Mouse (Mus musculus) liver, postnatal 0 days (tissue): ENCODE measurements at regions not wholly inside any gene's neighbourhood (a gene's known extent, or its start where the extent isn't known, plus 50 kb on each side); places are given as distances from the start of the nearest gene placed in this dataset.

Experiments
- ATAC-seq: fragments of 200-750 bp; cut with Nextera tagmentation; 2 replicates; pipeline ENCODE4 v1.8.0; 2017; ENCODE audit warnings: mild to moderate bottlenecking, moderate library complexity
- DNase-seq: peaks from one replicate; pipeline ENCODE4 v3.0.0-alpha.2; 2016
- H3K27ac ChIP-seq: fragments of 300-500 bp; sonication (generic); 2 replicates; pipeline ENCODE4 v1.5.1; 2014; ENCODE audit warnings: antibody characterized with exemption, moderate library complexity, mild to moderate bottlenecking, low read depth
- H3K27me3 ChIP-seq: fragments of 300-500 bp; sonication (generic); 2 replicates; pipeline ENCODE4 v1.6.1; 2014; ENCODE audit warnings: low read length, control low read depth, mixed read lengths; ENCODE audit not compliant: insufficient read depth
- H3K36me3 ChIP-seq: fragments of 300-500 bp; sonication (generic); replicated peaks from 2 replicates; pipeline ENCODE4 v1.6.1; 2014; ENCODE audit warnings: mild to moderate bottlenecking, control low read depth, low read length, moderate library complexity, mixed read lengths; ENCODE audit not compliant: insufficient read depth
- H3K4me1 ChIP-seq: fragments of 300-500 bp; sonication (generic); 2 replicates; pipeline ENCODE4 v1.6.1; 2014; ENCODE audit warnings: antibody characterized with exemption, mild to moderate bottlenecking, control low read depth; ENCODE audit not compliant: insufficient read depth
- H3K4me2 ChIP-seq: fragments of 300-500 bp; sonication (generic); 2 replicates; pipeline ENCODE4 v1.6.1; 2014; ENCODE audit warnings: low read depth, mild to moderate bottlenecking, low read length, moderate library complexity, mixed read lengths
- H3K4me3 ChIP-seq: fragments of 300-500 bp; sonication (generic); 2 replicates; pipeline ENCODE4 v1.5.1; 2014; ENCODE audit warnings: low read depth, low read length
- H3K9ac ChIP-seq: fragments of 300-500 bp; sonication (generic); replicated peaks from 2 replicates; pipeline ENCODE4 v1.6.1; 2014; ENCODE audit warnings: mild to moderate bottlenecking, moderate library complexity
- H3K9me3 ChIP-seq: fragments of 300-500 bp; sonication (generic); 2 replicates; pipeline ENCODE4 v1.6.1; 2016; ENCODE audit warnings: mild to moderate bottlenecking, control low read depth, low read length, mixed read lengths
- CTCF ChIP-seq: sonication (generic); IDR thresholded peaks from 2 replicates; pipeline ENCODE4 v1.5.1; 2016; ENCODE audit warnings: antibody characterized with exemption, low read depth
- EP300 ChIP-seq: IDR thresholded peaks from 2 replicates; pipeline ENCODE4 v1.6.1; 2016; ENCODE audit warnings: antibody characterized with exemption, low read depth, mild to moderate bottlenecking
- WGBS: fragments of 180-500 bp; shearing (Covaris S2); extraction: QIAGEN DNeasy Blood & Tissue Kit; methylation state at CpG from one replicate; pipeline ENCODE4 v1.1.7; 2014; ENCODE audit not compliant: insufficient replicate concordance; 5-methylcytosine and 5-hydroxymethylcytosine counted together

- TF ChIP-seq CTCF (no peak), EP300 (no peak)
- Histone ChIP-seq H3K36me3 (no peaks in the 10 kb centered on the region), H3K9ac (no peak overlapping the region), H3K27ac (no peak overlapping the region), H3K9me3 (no peaks in the 10 kb centered on the region), H3K27me3 (no peaks in the 10 kb centered on the region), H3K4me3 (no peak overlapping the region), H3K4me1 (no peaks in the 10 kb centered on the region), H3K4me2 (no peak overlapping the region)
- no peak for DNase-seq
- no peak for ATAC-seq
- 64% methylated on average over 4 of the region's 4 CpGs for WGBS
Observed at GRCm38 (mm10) chr4:81570736-81571135, 128.1 kb upstream of the Mpdz start.

DNA sequence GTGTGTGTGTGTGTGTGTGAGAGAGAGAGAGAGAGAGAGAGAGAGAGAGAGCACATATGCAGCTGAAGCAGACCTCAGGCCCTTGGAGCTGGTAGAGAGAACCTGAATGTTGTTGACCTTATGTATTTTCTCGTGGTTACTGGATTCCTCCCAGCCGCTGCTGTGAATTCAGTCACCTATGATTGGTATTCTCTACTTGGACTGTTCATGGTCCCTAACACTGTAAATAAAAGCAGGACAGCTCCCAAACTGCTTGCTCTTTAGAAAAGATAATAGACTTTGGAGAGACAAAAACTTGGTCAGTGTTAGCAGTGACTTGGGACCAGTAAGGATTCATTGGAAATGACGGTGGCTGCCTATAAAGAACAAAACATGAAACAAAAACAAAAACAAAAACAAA lies 126.9 kb upstream of the Mpdz start:
- ATAC-seq, result no peak
- TF ChIP-seq CTCF, result no peak
- TF ChIP-seq EP300, result no peak
- 78% methylated on average over 3 of the region's 3 CpGs for WGBS

DNA sequence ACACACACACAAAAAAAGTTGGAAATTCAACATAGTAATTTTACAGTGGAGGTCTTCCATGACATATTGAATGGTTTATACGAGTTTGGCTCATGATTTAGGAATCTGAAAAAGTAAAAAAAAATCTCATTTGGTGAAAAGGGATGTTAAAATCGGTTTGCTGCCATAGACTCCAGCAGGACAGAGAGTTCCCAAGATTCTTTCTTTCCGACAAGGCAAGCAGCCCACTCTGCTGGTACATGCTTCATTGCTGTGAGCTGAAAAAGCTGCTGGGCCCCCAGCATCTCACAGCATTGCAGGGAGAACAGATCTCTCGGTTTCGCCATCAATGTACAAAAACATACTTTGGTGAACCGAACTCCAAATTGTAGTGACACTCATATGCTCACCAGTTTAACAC lies 125.8 kb upstream of the Mpdz start:
- H3K27me3 ChIP-seq, result no peaks in the 10 kb centered on the region
- no peak overlapping the region for H3K4me3 ChIP-seq
- no peak overlapping the region for H3K27ac ChIP-seq
- no peak overlapping the region for H3K9ac ChIP-seq
- no peaks in the 10 kb centered on the region for H3K9me3 ChIP-seq
- no peak for TF ChIP-seq CTCF
- TF ChIP-seq EP300, result no peak
- ATAC-seq, result no peak
- no peak for DNase-seq
- no peak overlapping the region for H3K4me2 ChIP-seq
- H3K36me3 ChIP-seq, result no peaks in the 10 kb centered on the region
- WGBS, result 86% methylated on average over 6 of the region's 6 CpGs
- no peaks in the 10 kb centered on the region for H3K4me1 ChIP-seq

More for the DNA sequence above, 126.9 kb upstream of the Mpdz start:
- DNase-seq, result no peak
- no peak overlapping the region for H3K9ac ChIP-seq
- no peaks in the 10 kb centered on the region for H3K36me3 ChIP-seq
- no peaks in the 10 kb centered on the region for H3K4me1 ChIP-seq
- H3K9me3 ChIP-seq, result no peaks in the 10 kb centered on the region
- H3K27me3 ChIP-seq, result no peaks in the 10 kb centered on the region
- no peak overlapping the region for H3K27ac ChIP-seq
- H3K4me3 ChIP-seq, result no peak overlapping the region
- H3K4me2 ChIP-seq, result no peak overlapping the region

DNA sequence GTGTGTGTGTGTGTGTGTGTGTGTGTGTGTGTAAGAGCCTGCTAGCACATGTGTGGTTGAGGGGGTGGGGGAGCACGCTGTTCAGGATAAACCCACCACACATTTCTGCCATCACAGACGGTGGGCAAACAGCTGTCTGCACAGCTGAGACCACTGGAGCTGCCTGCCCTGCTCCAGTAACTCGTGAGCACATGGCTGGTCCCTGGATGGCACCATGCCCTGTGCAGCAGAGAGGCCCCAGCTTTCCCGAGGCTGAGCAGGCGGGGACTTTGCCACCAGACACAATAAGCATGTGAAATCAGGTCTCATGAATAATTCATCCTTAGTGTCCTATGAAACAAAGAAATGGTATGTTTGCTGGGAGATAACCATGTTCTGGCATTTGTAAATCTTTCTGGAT lies 125.3 kb upstream of the Mpdz start:
- no peak for DNase-seq
- no peaks in the 10 kb centered on the region for H3K36me3 ChIP-seq
- no peak for ATAC-seq

DNA sequence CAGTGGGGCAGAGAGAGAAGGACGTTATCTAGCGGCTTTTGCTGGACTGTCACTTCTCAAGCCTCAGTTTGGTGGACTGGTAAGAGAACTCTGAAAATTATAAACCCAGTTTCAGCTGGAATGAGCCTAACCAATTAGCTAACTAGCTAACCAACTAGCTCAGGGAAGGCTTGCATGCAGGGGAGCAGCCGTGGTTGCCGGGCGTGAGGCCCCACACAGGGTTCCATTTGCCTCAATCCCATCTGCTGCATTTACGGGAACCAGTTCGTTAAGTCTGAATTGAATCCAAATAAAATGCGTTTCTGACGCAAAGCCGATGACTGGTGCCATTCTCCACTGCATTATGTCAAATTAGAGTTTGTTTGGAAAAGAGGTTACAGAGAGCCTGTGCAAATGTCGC lies 123.9 kb upstream of the Mpdz start:
- Histone ChIP-seq H3K27ac (no peak overlapping the region), H3K4me2 (no peak overlapping the region), H3K9ac (no peak overlapping the region), H3K36me3 (no peaks in the 10 kb centered on the region), H3K4me1 (no peaks in the 10 kb centered on the region), H3K9me3 (no peaks in the 10 kb centered on the region), H3K4me3 (no peak overlapping the region), H3K27me3 (no peaks in the 10 kb centered on the region)
- 86% methylated on average over 11 of the region's 11 CpGs for WGBS
- DNase-seq (no peak), ATAC-seq (no peak)
- TF ChIP-seq CTCF, result no peak
- no peak for TF ChIP-seq EP300

More for the DNA sequence above, 125.3 kb upstream of the Mpdz start:
- Histone ChIP-seq H3K4me3 (no peak overlapping the region), H3K9ac (no peak overlapping the region), H3K27me3 (no peaks in the 10 kb centered on the region), H3K4me1 (no peaks in the 10 kb centered on the region), H3K27ac (no peak overlapping the region), H3K4me2 (no peak overlapping the region), H3K9me3 (no peaks in the 10 kb centered on the region)
- TF ChIP-seq CTCF (no peak), EP300 (no peak)
- WGBS, result 64% methylated on average over 5 of the region's 5 CpGs

DNA sequence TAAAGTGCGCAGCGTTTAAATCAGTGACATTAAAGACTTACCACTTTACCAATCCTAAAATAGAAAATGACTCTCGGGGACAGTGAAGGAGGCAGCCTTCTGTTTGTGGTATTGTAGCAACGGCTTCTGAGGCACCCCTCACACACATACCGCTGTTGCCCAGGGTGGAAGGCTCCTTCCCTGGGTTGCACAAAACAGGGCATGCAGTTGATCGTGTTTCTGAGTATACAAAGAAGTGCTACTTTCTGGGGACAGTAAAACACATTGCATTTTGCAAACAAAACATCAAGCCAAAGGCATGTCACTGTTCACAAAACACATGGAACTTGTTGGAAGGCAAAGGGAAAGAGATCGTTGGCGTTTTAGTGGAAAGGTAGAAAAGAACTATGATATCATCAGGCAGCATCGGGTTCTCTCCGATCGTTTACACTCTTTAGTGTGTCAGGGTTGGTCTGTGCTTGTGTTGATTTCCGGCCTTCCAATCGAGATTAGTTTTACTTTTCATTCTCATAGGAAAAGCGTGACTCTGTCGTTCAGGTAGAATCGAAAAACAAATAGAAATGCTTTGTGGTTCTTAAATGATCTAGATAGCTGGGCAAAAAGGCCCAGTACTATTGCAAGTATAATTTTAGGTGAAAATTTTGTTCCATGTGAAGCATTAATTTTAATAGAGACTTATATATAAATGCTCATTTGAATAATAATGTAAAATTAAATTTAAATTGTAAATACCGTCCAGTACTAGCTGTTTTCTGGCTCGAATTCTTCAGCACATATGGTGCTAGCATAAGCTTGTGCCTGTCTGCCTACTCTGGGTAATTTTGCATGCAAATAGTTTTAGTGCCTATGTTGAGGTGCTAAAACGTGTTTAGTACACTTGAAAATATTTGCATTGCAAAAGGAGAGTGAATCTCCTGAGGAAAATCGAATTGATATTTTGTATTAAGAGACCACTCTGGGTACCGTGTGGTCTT lies 123.1 kb upstream of the Mpdz start:
- no peak for DNase-seq
- 79% methylated on average over 21 of the region's 21 CpGs for WGBS
- Histone ChIP-seq H3K4me2 (no peak overlapping the region), H3K27ac (no peak overlapping the region), H3K9ac (no peak overlapping the region), H3K27me3 (no peaks in the 10 kb centered on the region), H3K4me3 (no peak overlapping the region), H3K4me1 (no peaks in the 10 kb centered on the region), H3K9me3 (no peaks in the 10 kb centered on the region), H3K36me3 (no peaks in the 10 kb centered on the region)
- ATAC-seq, result no peak
- TF ChIP-seq EP300, result no peak
- no peak for TF ChIP-seq CTCF
